Mouse (Mus musculus) neural tube, embryonic 15.5 days (tissue): Measurements from ENCODE around the gene Pard3b. TPM values are rescaled to one million over a fixed set of nuclear protein-coding genes. Genes with fewer than 3 reads are reported as not detected.
"Not testable (repeated sequence)": the region's sequence is repeated elsewhere in the genome, so short reads cannot be mapped to it uniquely, and the experiment has no call there.

Experiments
- ATAC-seq: fragments of 200-750 bp; cut with Nextera tagmentation; 2 replicates; pipeline ENCODE4 v1.8.0; 2017; ENCODE audit warnings: mild to moderate bottlenecking, moderate TSS enrichment, moderate library complexity; ENCODE audit not compliant: low FRiP score
- H3K27ac ChIP-seq: fragments of 300-500 bp; sonication (generic); replicated peaks from 2 replicates; pipeline ENCODE4 v1.5.1; 2015; ENCODE audit warnings: mild to moderate bottlenecking, inconsistent platforms
- H3K27me3 ChIP-seq: fragments of 300-500 bp; sonication (generic); replicated peaks from 2 replicates; pipeline ENCODE4 v1.6.1; 2015; ENCODE audit warnings: inconsistent platforms
- H3K36me3 ChIP-seq: fragments of 300-500 bp; sonication (generic); 2 replicates; pipeline ENCODE4 v1.6.1; 2015; ENCODE audit warnings: inconsistent platforms
- H3K4me1 ChIP-seq: fragments of 300-500 bp; sonication (generic); 2 replicates; pipeline ENCODE4 v1.6.1; 2015; ENCODE audit warnings: inconsistent platforms
- H3K4me2 ChIP-seq: fragments of 300-500 bp; sonication (generic); 2 replicates; pipeline ENCODE4 v1.6.1; 2015; ENCODE audit warnings: inconsistent platforms, mild to moderate bottlenecking, moderate library complexity
- H3K4me3 ChIP-seq: fragments of 300-500 bp; sonication (generic); replicated peaks from 2 replicates; pipeline ENCODE4 v1.5.1; 2015; ENCODE audit warnings: mild to moderate bottlenecking, inconsistent platforms
- H3K9ac ChIP-seq: fragments of 300-500 bp; sonication (generic); replicated peaks from 2 replicates; pipeline ENCODE4 v1.6.1; 2015; ENCODE audit warnings: mild to moderate bottlenecking, inconsistent platforms
- H3K9me3 ChIP-seq: fragments of 300-500 bp; sonication (generic); replicated peaks from 2 replicates; pipeline ENCODE4 v1.6.1; 2016; ENCODE audit warnings: inconsistent platforms
- WGBS: fragments of 180-500 bp; shearing (Covaris S2); methylation state at CpG from one replicate; pipeline ENCODE4 v1.1.7; 2015; ENCODE audit warnings: mixed read lengths; 5-methylcytosine and 5-hydroxymethylcytosine counted together
- polyA plus RNA-seq: library from polyadenylated mRNA; unstranded; fragments of >200 nt; fragmentation: Nextera tagmentation; extraction: Ambion mirVana; gene quantifications from 2 replicates; pipeline ENCODE4 v1.2.1, GENCODE M21; 2015

Gene Pard3b
- polyA plus RNA-seq, 1 experiment from 2014 or later = 8.6 TPM

DNA sequence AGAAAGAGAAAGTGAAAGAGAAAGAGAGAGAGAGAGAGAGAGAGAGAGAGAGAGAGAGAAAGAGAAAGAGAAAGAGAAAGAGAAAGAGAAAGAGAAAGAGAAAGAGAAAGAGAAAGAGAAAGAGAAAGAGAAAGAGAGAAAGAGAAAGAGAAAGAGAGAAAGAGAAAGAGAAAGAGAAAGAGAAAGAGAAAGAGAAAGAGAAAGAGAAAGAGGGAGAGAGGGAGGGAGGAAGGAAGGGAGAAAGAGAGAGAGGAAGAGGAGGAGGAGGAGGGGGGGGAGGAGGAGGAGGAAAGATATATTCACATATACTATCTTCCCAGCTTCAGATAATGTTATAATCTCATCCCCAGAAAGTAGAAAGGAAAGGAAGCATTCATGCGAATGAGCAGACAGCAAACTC, 966.0 kb downstream of the Pard3b start:
- H3K36me3 ChIP-seq, ATAC-seq, H3K27ac ChIP-seq, H3K9ac ChIP-seq, H3K4me3 ChIP-seq, H3K4me2 ChIP-seq, H3K9me3 ChIP-seq, H3K27me3 ChIP-seq, H3K4me1 ChIP-seq: not testable (repeated sequence)
- 93% methylated on average over 1 of the region's 1 CpGs for WGBS

DNA sequence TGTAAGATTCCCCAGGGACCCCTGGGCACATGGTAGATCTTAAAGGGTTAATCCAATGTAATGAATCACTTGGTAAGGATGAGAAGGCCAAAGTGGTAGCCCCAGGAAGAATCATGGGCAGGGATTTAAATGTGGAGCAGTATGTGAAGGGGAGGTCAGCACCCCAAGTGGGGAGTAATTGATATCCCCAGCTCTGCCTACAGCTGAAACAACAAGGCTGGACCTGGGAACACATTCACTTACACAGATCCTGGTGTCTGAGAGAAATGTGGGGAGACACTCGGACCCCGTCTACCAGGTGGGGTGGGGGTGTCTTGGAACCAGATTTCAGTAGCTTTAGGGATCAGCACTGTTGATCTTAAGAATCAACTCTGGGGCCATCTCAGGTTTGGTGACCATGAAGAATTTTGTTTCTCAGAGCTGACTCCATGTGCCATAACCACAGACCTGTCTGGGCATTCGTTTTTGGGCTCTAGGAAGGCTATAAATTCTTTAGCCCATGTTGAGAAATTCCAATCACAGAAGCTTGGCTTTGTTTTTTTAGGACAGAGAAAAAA, 979.6 kb downstream of the Pard3b start:
- H3K4me1 ChIP-seq = no peaks in the 10 kb centered on the region
- H3K27ac ChIP-seq = no peak overlapping the region
- no peak for ATAC-seq
- H3K9ac ChIP-seq = no peak overlapping the region
- H3K27me3 ChIP-seq = no peaks in the 10 kb centered on the region
- no peaks in the 10 kb centered on the region for H3K9me3 ChIP-seq
- no peaks in the 10 kb centered on the region for H3K36me3 ChIP-seq
- H3K4me3 ChIP-seq = no peak overlapping the region
- H3K4me2 ChIP-seq = no peak overlapping the region
- WGBS = 47% methylated on average over 3 of the region's 3 CpGs

DNA sequence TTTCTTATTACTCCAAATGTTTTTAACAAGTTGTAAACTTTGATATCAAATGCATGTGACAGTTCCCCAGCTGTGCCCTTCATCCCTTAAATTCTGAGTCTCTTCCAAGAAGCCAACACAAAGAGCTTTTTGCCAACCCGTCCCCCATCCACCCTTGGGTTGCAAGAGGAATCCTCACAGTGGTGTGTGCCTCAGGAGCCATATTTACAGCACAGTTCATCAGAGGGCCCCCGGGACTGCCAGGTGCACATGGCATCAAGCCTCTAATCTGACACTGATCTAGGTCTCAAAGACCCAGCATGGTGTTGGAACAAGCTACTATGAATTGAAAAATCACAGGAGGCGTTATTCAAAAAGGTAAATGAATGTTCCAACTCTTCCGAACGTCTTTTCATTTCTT, 980.8 kb downstream of the Pard3b start:
- H3K27me3 ChIP-seq = no peaks in the 10 kb centered on the region
- 92% methylated on average over 5 of the region's 5 CpGs for WGBS
- no peak for ATAC-seq

DNA sequence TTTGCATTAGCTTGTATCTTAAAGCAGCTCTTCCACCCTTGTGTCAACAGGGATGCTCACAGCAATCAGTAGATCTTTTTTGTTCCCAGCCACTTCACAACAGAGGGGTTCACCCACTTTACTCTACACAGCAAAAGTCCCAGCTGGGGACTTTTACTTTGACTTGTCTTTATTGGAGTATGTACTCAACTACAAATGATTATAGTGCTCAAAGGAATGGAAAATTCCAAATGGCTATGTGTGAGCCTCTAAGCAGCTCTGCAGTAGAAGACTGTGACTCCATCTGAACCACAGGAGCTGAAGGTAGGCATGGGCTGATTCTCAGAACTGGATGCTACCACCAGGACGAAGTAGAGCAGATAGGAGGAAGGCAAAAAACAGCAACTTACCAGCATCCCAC, 983.8 kb downstream of the Pard3b start:
- H3K4me3 ChIP-seq = no peak overlapping the region
- no peak overlapping the region for H3K9ac ChIP-seq
- no peak overlapping the region for H3K4me2 ChIP-seq
- no peaks in the 10 kb centered on the region for H3K4me1 ChIP-seq
- H3K27ac ChIP-seq = no peak overlapping the region
- H3K36me3 ChIP-seq = no peaks in the 10 kb centered on the region
- 89% methylated on average over 1 of the region's 1 CpGs for WGBS
- no peaks in the 10 kb centered on the region for H3K27me3 ChIP-seq
- no peak for ATAC-seq
- no peaks in the 10 kb centered on the region for H3K9me3 ChIP-seq

More for the DNA sequence above, 980.8 kb downstream of the Pard3b start:
- H3K9me3 ChIP-seq = no peaks in the 10 kb centered on the region
- H3K9ac ChIP-seq = no peak overlapping the region
- H3K4me3 ChIP-seq = no peak overlapping the region
- H3K27ac ChIP-seq = no peak overlapping the region
- no peaks in the 10 kb centered on the region for H3K36me3 ChIP-seq
- H3K4me1 ChIP-seq = no peaks in the 10 kb centered on the region
- H3K4me2 ChIP-seq = no peak overlapping the region

DNA sequence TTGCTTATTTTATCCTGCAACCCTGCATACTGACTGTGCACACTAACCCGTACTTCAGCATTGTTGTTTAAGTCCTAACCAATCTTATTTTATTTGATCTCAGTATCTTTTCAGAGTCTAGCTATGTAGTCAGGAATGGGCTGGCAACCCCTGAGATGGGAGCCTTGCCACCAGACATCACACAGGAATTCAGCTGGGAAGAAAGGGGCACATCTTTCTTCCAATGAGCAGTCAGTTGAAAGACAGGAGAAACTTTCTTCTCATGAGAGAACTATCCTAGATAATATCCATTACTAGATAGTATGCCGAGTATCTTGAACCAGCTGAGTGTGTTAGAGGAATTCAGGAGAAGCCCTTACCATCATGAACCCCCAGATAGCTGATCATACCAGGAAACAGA, 985.5 kb downstream of the Pard3b start:
- Histone ChIP-seq H3K4me2 (no peak overlapping the region), H3K4me1 (no peaks in the 10 kb centered on the region), H3K27ac (no peak overlapping the region), H3K36me3 (no peaks in the 10 kb centered on the region), H3K9me3 (no peaks in the 10 kb centered on the region), H3K27me3 (no peaks in the 10 kb centered on the region), H3K9ac (no peak overlapping the region), H3K4me3 (no peak overlapping the region)
- 91% methylated on average over 2 of the region's 2 CpGs for WGBS
- no peak for ATAC-seq

DNA sequence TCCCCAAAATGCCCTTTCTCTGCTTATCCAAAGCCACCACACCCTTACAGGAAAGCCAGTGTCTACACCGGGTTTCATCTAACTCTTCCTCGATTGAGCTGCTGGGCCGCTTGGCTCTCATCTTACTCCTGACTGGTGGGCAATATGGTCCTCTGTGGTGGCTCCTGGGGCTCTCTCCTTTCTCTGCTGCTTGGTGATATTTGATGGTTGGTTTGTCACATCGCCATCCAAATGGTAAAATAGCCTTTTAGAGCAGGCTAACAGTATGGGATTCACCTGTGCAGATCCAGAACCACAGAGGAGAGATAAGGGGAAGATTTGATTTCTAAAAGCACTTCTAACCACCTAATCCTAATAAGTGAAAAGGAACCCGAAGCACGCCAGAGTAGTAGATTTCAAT, 986.2 kb downstream of the Pard3b start:
- H3K27ac ChIP-seq = no peak overlapping the region
- no peak for ATAC-seq
- no peaks in the 10 kb centered on the region for H3K27me3 ChIP-seq
- H3K36me3 ChIP-seq = no peaks in the 10 kb centered on the region
- 88% methylated on average over 6 of the region's 6 CpGs for WGBS
- H3K4me3 ChIP-seq = no peak overlapping the region
- H3K4me1 ChIP-seq = no peaks in the 10 kb centered on the region
- H3K9ac ChIP-seq = no peak overlapping the region
- H3K9me3 ChIP-seq = no peaks in the 10 kb centered on the region
- H3K4me2 ChIP-seq = no peak overlapping the region

DNA sequence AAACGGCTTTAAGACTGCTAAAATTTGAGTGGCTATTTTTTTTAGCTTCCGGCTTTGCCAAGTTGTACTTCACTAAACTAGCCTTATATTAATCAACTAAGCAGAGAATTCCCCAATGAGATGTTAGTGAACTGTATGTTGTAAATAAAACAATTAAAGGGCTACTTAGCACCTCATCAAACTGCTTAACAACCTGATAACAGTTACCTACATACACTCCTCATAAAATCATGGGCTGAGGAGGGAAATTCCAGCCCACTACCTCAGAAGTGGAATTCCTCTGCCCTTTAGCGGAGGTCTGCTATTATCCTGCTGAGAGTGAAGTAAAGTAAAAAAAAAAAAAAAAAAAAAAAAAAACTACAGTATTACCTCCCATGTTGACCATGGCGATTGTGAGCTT, 986.7 kb downstream of the Pard3b start:
- Histone ChIP-seq H3K27ac (no peak overlapping the region), H3K4me3 (no peak overlapping the region), H3K4me1 (no peaks in the 10 kb centered on the region), H3K9me3 (no peaks in the 10 kb centered on the region), H3K4me2 (no peak overlapping the region), H3K36me3 (no peaks in the 10 kb centered on the region), H3K9ac (no peak overlapping the region), H3K27me3 (no peaks in the 10 kb centered on the region)
- no peak for ATAC-seq
- WGBS = 51% methylated on average over 4 of the region's 4 CpGs

DNA sequence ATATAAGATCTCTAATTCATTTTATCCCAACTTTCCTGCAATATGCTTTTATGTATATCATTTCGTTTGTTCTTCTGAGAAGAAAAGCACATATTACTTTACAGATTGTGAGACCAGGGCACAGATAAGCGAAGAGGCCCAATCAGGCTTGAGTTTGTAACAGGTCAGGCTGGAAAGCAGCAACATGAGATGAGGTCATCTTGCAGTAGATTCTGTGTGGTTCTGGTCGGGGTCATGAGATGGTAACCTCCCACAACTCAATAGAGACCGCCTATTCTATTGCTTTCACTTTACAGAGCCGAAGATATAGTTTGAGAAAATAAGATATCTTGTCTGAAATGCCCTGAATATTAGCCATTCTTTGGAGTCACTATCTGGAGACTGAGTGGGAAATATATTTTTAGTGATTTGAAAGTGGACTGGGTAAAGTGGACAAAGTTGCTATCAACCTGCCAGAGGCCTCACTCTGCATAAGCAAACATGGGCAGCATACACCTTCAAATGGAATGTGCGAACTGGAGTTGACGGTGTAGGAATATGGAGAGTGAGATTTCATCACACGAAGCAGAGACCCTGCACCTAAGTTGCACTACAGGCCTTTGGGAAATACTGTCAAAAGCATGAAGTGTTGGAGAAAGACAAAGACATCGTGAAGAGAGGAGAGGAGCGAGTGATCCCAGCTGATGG, 987.3 kb downstream of the Pard3b start:
- no peaks in the 10 kb centered on the region for H3K36me3 ChIP-seq
- no peak overlapping the region for H3K27ac ChIP-seq
- ATAC-seq = no peak
- 92% methylated on average over 10 of the region's 10 CpGs for WGBS
- no peak overlapping the region for H3K4me3 ChIP-seq
- H3K9me3 ChIP-seq = no peaks in the 10 kb centered on the region
- H3K27me3 ChIP-seq = no peaks in the 10 kb centered on the region
- H3K4me2 ChIP-seq = no peak overlapping the region
- no peak overlapping the region for H3K9ac ChIP-seq
- H3K4me1 ChIP-seq = no peaks in the 10 kb centered on the region

DNA sequence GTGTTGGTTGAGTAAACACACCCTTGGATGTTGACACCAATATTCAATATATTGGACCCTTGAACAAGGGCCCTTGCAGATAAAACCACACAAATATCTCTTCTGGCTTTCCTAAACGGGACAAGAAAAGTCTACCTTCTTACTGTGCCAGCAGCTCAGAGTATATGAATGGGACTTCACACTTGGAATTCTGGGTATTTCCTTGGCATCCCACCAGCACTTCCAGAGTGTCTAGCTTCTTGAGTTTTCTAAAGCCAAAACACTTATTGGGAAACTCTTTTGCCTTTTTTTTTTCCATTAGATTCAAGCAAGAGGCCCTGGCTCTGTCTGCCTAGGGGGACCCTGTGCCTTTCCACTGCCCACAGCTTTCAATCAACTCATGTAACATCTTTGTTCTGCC, 991.3 kb downstream of the Pard3b start:
- H3K4me2 ChIP-seq = no peak overlapping the region
- H3K36me3 ChIP-seq = no peaks in the 10 kb centered on the region
- H3K27me3 ChIP-seq = no peaks in the 10 kb centered on the region; the same call in 1 of the 2 replicates
- no peaks in the 10 kb centered on the region for H3K9me3 ChIP-seq
- 80% methylated on average over 1 of the region's 1 CpGs for WGBS
- ATAC-seq = no peak
- H3K4me3 ChIP-seq = no peak overlapping the region
- H3K9ac ChIP-seq = no peak overlapping the region
- H3K4me1 ChIP-seq = no peaks in the 10 kb centered on the region
- no peak overlapping the region for H3K27ac ChIP-seq

DNA sequence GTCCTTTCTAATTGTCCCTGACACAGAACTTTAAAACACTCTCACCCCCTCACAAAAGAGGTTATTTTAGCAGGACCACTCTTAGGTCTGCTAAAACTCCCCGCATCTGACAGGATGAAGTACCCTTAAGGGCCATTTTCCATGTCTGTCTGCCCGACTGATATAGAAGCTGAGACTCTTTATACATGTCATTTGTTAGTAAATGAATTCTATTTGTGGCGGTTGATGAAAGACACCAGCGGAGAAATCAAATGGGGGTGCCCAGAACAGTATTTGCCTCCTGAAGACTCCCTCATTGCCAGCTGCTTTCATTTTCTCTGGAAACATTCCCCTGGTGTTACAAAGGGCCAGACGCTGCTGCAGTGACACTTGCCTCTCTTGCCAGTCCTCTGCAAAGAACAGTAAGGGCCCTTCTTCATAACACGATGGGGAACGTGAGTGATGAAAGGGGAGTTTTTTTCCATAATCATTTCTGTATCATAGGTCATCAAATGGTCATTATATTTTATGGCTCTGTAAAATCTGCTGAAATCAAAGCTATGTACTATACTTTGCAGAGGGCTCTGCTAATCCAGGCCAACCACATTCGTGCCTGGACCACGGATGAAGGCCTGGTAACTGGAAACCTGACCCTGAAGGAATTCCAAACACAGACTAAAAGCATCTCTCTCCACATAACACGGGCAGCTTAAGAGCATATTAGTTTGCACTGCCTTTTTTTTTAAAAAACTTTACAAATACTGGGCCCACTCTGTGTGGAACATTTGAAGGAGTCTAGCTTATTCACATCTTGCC, 993.1 kb downstream of the Pard3b start:
- H3K4me1 ChIP-seq = peaks cover 5% of the 10 kb centered on the region; the same call in 1 of the 2 replicates
- 66% methylated on average over 10 of the region's 10 CpGs for WGBS
- no peaks in the 10 kb centered on the region for H3K36me3 ChIP-seq
- H3K27me3 ChIP-seq = no peaks in the 10 kb centered on the region; the same call in 1 of the 2 replicates
- no peaks in the 10 kb centered on the region for H3K9me3 ChIP-seq
- no peak for ATAC-seq
- H3K4me2 ChIP-seq = no peak overlapping the region
- H3K4me3 ChIP-seq = no peak overlapping the region
- no peak overlapping the region for H3K9ac ChIP-seq
- no peak overlapping the region for H3K27ac ChIP-seq

DNA sequence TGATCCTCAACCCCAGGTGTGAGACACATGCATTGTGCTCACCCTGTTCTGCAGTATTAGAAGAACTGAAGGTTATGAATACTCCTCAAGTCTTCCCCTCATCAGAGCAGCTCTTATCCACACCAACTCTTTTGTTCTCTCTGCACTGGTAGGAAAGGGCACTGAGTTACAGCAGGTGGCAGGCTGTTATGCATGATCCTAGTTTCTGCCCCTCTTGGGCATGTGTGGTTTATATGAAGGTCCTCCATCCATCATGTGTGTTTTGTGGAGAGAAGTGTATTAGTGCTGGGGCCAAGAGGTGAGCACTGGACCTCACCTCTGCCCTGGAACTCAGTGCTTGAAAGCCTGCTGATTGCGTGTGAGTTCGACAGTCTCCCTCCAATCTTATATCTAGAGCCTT, 994.3 kb downstream of the Pard3b start:
- no peaks in the 10 kb centered on the region; the same call in 1 of the 2 replicates for H3K27me3 ChIP-seq
- H3K4me2 ChIP-seq = no peak overlapping the region
- ATAC-seq = no peak
- peaks cover 5% of the 10 kb centered on the region; the same call in 1 of the 2 replicates for H3K4me1 ChIP-seq
- no peaks in the 10 kb centered on the region for H3K36me3 ChIP-seq
- 91% methylated on average over 2 of the region's 2 CpGs for WGBS
- H3K9ac ChIP-seq = no peak overlapping the region
- no peaks in the 10 kb centered on the region for H3K9me3 ChIP-seq
- H3K4me3 ChIP-seq = no peak overlapping the region
- no peak overlapping the region for H3K27ac ChIP-seq

DNA sequence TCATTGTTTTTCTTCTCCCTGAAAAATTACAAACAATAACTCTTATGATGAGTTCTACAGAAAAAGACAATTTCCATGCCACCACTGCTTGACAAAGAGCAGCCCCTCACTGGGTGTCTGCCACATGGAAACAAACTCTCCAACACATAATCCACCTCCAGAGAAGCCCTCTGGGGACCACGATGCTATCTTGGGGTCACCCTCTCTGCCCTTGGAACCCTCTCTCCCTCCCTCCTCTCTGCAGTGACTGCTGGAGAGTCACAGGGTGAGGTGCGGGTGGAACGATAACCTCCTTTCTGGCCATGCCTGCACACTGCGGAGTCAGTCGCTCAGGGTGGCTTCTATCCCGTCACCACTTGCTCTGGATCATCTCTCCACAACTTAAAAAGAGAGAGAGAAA, 996.6 kb downstream of the Pard3b start:
- Histone ChIP-seq H3K27ac (no peak overlapping the region), H3K4me3 (no peak overlapping the region), H3K4me2 (no peak overlapping the region), H3K4me1 (peaks cover 5% of the 10 kb centered on the region; the same call in 1 of the 2 replicates), H3K36me3 (no peaks in the 10 kb centered on the region), H3K9me3 (no peaks in the 10 kb centered on the region), H3K9ac (no peak overlapping the region), H3K27me3 (no peaks in the 10 kb centered on the region; the same call in 1 of the 2 replicates)
- WGBS = 83% methylated on average over 6 of the region's 6 CpGs
- ATAC-seq = no peak
